Mouse (Mus musculus) kidney, embryonic 16.5 days (tissue): ENCODE results near the gene 1810013L24Rik. TPM values are rescaled to one million over a fixed set of nuclear protein-coding genes. Genes with fewer than 3 reads are reported as not detected.

Experiments used
- ATAC-seq: fragments of 200-750 bp; cut with Nextera tagmentation; 2 replicates; pipeline ENCODE4 v1.8.0; 2017; ENCODE audit warnings: moderate TSS enrichment; ENCODE audit not compliant: low FRiP score, low TSS enrichment
- H3K27ac ChIP-seq: fragments of 300-500 bp; sonication (generic); 2 replicates; pipeline ENCODE4 v1.5.1; 2014; ENCODE audit warnings: low read length
- H3K27me3 ChIP-seq: fragments of 300-500 bp; sonication (generic); 2 replicates; pipeline ENCODE4 v1.6.1; 2014; ENCODE audit warnings: low read length, control low read depth, mixed read lengths; ENCODE audit not compliant: insufficient read depth
- H3K36me3 ChIP-seq: fragments of 300-500 bp; sonication (generic); 2 replicates; pipeline ENCODE4 v1.6.1; 2014; ENCODE audit warnings: low read length, control low read depth, mixed read lengths; ENCODE audit not compliant: insufficient read depth
- H3K4me1 ChIP-seq: fragments of 300-500 bp; sonication (generic); 2 replicates; pipeline ENCODE4 v1.6.1; 2014; ENCODE audit warnings: low read length, control low read depth, mixed read lengths; ENCODE audit not compliant: insufficient read depth
- H3K4me2 ChIP-seq: fragments of 300-500 bp; sonication (generic); replicated peaks from 2 replicates; pipeline ENCODE4 v1.6.1; 2014; ENCODE audit warnings: low read depth, low read length
- H3K4me3 ChIP-seq: fragments of 300-500 bp; sonication (generic); 2 replicates; pipeline ENCODE4 v1.5.1; 2014; ENCODE audit warnings: mild to moderate bottlenecking, low read length
- H3K9ac ChIP-seq: fragments of 300-500 bp; sonication (generic); replicated peaks from 2 replicates; pipeline ENCODE4 v1.6.1; 2014; ENCODE audit warnings: low read length
- H3K9me3 ChIP-seq: fragments of 300-500 bp; sonication (generic); 2 replicates; pipeline ENCODE4 v1.6.1; 2016; ENCODE audit warnings: low read length, control low read depth
- WGBS: fragments of 180-500 bp; shearing (Covaris S2); extraction: QIAGEN DNeasy Blood & Tissue Kit; methylation state at CpG from one replicate; pipeline ENCODE4 v1.1.7; 2014; 5-methylcytosine and 5-hydroxymethylcytosine counted together
- polyA plus RNA-seq: library from polyadenylated mRNA; unstranded; fragments of >200 nt; fragmentation: Nextera tagmentation; extraction: Ambion mirVana; gene quantifications from 2 replicates; pipeline ENCODE4 v1.2.1, GENCODE M21; 2015

The 1810013L24Rik gene
- polyA plus RNA-seq, 1 experiment from 2014 or later: 18.5 TPM

- no peak for ATAC-seq
- Histone ChIP-seq H3K27me3 (no peaks in the 10 kb centered on the region), H3K4me1 (no peaks in the 10 kb centered on the region), H3K27ac (no peak overlapping the region), H3K9me3 (peaks cover 12% of the 10 kb centered on the region; the same call in 1 of the 2 replicates), H3K9ac (no peak overlapping the region), H3K4me3 (no peak overlapping the region), H3K36me3 (no peaks in the 10 kb centered on the region), H3K4me2 (no peak overlapping the region)
- 36% methylated on average over 2 of the region's 2 CpGs for WGBS
These were observed 34.0 kb upstream of the 1810013L24Rik start for GRCm38 (mm10) chr16:8795906-8796305.

GRCm38 (mm10) chr16:8806703-8807102, 23.2 kb upstream of the 1810013L24Rik start:
- no peaks in the 10 kb centered on the region for H3K4me1 ChIP-seq
- H3K4me3 ChIP-seq: no peak overlapping the region
- no peaks in the 10 kb centered on the region for H3K9me3 ChIP-seq
- WGBS: 19% methylated on average over 4 of the region's 4 CpGs
- H3K27me3 ChIP-seq: no peaks in the 10 kb centered on the region
- H3K4me2 ChIP-seq: no peak overlapping the region
- H3K36me3 ChIP-seq: no peaks in the 10 kb centered on the region
- no peak for ATAC-seq
- no peak overlapping the region for H3K9ac ChIP-seq
- H3K27ac ChIP-seq: no peak overlapping the region

- Histone ChIP-seq H3K36me3 (no peaks in the 10 kb centered on the region), H3K27ac (no peak overlapping the region), H3K4me1 (no peaks in the 10 kb centered on the region), H3K27me3 (no peaks in the 10 kb centered on the region), H3K4me3 (no peak overlapping the region), H3K4me2 (no peak overlapping the region), H3K9me3 (no peaks in the 10 kb centered on the region), H3K9ac (no peak overlapping the region)
- no peak for ATAC-seq
- WGBS: 91% methylated on average over 14 of the region's 14 CpGs
These were observed 19.3 kb upstream of the 1810013L24Rik start for GRCm38 (mm10) chr16:8810399-8811127.

GRCm38 (mm10) chr16:8817872-8818271, 12.0 kb upstream of the 1810013L24Rik start:
- Histone ChIP-seq H3K4me3 (no peak overlapping the region), H3K36me3 (no peaks in the 10 kb centered on the region), H3K9ac (no peak overlapping the region), H3K9me3 (no peaks in the 10 kb centered on the region), H3K4me2 (no peak overlapping the region), H3K4me1 (no peaks in the 10 kb centered on the region), H3K27ac (no peak overlapping the region), H3K27me3 (no peaks in the 10 kb centered on the region)
- no peak for ATAC-seq
- 76% methylated on average over 4 of the region's 4 CpGs for WGBS

- no peak overlapping the region for H3K4me3 ChIP-seq
- H3K4me2 ChIP-seq: no peak overlapping the region
- no peak overlapping the region for H3K9ac ChIP-seq
- H3K27ac ChIP-seq: no peak overlapping the region
- no peaks in the 10 kb centered on the region for H3K27me3 ChIP-seq
- H3K36me3 ChIP-seq: no peaks in the 10 kb centered on the region
- no peaks in the 10 kb centered on the region for H3K4me1 ChIP-seq
- 80% methylated on average over 1 of the region's 1 CpGs for WGBS
- H3K9me3 ChIP-seq: no peaks in the 10 kb centered on the region
- no peak for ATAC-seq
These were observed 8.5 kb upstream of the 1810013L24Rik start for GRCm38 (mm10) chr16:8821429-8821828.

GRCm38 (mm10) chr16:8822586-8822985, 7.3 kb upstream of the 1810013L24Rik start:
- no peak overlapping the region for H3K9ac ChIP-seq
- 80% methylated on average over 4 of the region's 4 CpGs for WGBS

GRCm38 (mm10) chr16:8823661-8824060, 6.2 kb upstream of the 1810013L24Rik start:
- 61% methylated on average over 2 of the region's 2 CpGs for WGBS
- H3K4me1 ChIP-seq: 0 out of 2 replicates have a peak, but pooled peaks cover under 1% of the 10 kb centered on the region
- H3K27me3 ChIP-seq: no peaks in the 10 kb centered on the region
- H3K4me2 ChIP-seq: no peak overlapping the region
- no peak overlapping the region for H3K4me3 ChIP-seq
- no peaks in the 10 kb centered on the region for H3K9me3 ChIP-seq
- H3K9ac ChIP-seq: no peak overlapping the region
- no peak overlapping the region for H3K27ac ChIP-seq
- no peak for ATAC-seq
- no peaks in the 10 kb centered on the region for H3K36me3 ChIP-seq

More at GRCm38 (mm10) chr16:8822586-8822985, 7.3 kb upstream of the 1810013L24Rik start:
- Histone ChIP-seq H3K9me3 (no peaks in the 10 kb centered on the region), H3K36me3 (no peaks in the 10 kb centered on the region), H3K4me1 (no peaks in the 10 kb centered on the region), H3K4me3 (no peak overlapping the region), H3K27ac (no peak overlapping the region), H3K27me3 (no peaks in the 10 kb centered on the region), H3K4me2 (no peak overlapping the region)
- ATAC-seq: no peak

- no peak overlapping the region for H3K4me3 ChIP-seq
- H3K4me2 ChIP-seq: no peak overlapping the region
- WGBS: 81% methylated on average over 7 of the region's 7 CpGs
These were observed 2.5 kb upstream of the 1810013L24Rik start for GRCm38 (mm10) chr16:8827366-8827765.

GRCm38 (mm10) chr16:8828636-8829563, 1.0 kb upstream of the 1810013L24Rik start:
- Histone ChIP-seq H3K9ac (peak overlapping the region; percentile 67), H3K4me3 (peak overlapping the region; percentile 98), H3K4me2 (peak overlapping the region; percentile 94), H3K4me1 (peaks cover 31% of the 10 kb centered on the region), H3K27me3 (no peaks in the 10 kb centered on the region), H3K27ac (peak overlapping the region; percentile 94), H3K36me3 (0 out of 2 replicates have a peak, but pooled peaks cover 4% of the 10 kb centered on the region), H3K9me3 (no peaks in the 10 kb centered on the region)
- peak; percentile 52 for ATAC-seq
- 9% methylated on average over 33 of the region's 33 CpGs for WGBS

More at GRCm38 (mm10) chr16:8827366-8827765, 2.5 kb upstream of the 1810013L24Rik start:
- Histone ChIP-seq H3K9ac (no peak overlapping the region), H3K4me1 (peaks cover 18% of the 10 kb centered on the region), H3K36me3 (no peaks in the 10 kb centered on the region), H3K9me3 (no peaks in the 10 kb centered on the region), H3K27me3 (no peaks in the 10 kb centered on the region), H3K27ac (no peak overlapping the region)
- no peak for ATAC-seq
